Mouse (Mus musculus) T-helper 2 cell (primary cell): Measurements from ENCODE around the gene Clta.

ENCODE experiments used
- in situ Hi-C: fragments of 300-600 bp; cut with MboI, MseI; formaldehyde crosslinking; loops from one replicate; pipeline ENCODE4 v1.15.1; 2025; ENCODE audit warnings: high pct_unique_total_duplicates

Gene Clta

DNA sequence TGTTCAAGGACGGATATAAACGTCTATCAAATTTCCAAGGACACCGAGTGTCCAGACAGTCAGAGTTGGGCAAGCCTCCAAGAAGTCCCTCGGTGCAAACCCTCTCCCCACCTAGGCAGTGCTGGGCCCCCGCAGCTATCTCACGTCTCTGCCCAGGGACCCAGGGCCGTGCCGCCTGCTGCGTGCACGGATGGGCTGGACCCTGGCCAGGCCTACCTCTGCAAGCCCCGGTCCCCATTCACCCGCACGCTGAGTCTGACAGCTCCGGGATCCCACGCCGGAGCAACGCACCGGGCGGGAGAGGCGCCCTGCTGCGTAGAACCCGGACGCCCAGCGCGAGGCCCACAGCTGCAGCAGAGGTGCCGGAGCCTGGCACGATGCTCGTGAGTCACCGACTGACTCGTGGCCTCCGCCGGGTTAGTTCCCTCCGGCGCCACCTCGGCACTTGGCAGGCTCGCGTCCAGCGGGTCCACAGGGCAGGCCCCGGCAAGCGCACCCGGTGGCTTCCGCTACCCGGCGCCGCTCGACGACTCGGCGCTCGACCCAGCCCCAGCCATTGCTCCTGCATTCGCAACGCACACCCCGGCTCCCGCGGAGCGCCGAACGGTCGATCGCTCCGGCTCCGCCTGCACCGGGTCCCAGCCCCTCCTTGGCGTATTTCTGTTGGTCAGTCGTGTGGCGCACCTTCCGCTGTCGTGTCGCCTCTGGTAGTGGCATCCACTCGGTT is 68.1 kb downstream of the Clta start:
- in situ Hi-C loops, result loop anchor here (5.0 kb wide), 2 partner anchors 40 to 95 kb away; no protein-coding TSS in a partner anchor

DNA sequence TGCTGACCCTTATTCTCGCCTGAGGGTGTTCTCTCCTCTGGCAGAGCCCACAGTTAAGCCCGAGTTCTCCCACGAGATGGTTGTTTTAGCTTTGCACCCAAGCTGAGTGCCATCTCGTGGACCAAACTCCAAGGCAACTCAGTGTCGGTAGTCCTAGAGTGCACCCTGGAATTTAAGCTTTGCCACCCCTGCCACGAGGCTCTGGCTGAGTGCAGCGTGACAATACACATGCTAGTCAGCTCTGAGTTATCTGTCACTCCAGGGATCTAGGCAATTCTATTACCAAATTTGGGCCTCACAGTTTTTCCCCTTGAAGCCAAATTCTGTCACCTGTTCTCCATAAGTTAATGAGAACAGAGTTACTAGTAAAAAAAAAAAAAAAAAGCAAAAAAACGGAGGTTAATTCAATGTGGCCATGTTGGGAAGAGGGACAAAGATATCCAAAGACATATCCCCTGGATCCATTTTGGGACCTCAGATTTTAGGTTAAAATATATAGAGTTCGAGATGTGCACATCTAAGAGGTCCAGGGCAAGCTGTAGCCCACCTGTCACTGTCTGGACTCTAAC is 68.7 kb downstream of the Clta start:
- in situ Hi-C loops, result loop anchor here (5.0 kb wide), 2 partner anchors 39 to 94 kb away; no protein-coding TSS in a partner anchor

DNA sequence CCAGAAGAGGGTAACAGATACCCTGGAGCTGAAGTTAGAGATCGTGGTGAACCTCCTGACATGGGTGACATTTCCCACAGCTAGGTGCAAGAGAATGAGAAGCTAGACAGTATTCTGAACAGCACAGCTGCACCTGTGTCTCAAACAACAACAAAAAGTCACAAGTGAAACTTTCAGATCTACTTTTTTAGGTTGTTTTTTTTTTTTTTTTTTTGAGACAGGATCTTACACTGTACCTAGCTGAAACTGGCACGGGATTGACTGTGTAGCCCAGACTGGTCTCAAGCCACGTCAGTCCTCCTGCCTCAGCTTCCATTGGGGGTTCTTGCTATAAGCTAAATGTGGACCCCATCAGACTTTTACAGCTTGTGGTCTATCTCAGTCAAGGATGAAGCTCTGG is 69.5 kb downstream of the Clta start:
- in situ Hi-C loops, result loop anchor here (5.0 kb wide), 2 partner anchors 39 to 94 kb away; no protein-coding TSS in a partner anchor

DNA sequence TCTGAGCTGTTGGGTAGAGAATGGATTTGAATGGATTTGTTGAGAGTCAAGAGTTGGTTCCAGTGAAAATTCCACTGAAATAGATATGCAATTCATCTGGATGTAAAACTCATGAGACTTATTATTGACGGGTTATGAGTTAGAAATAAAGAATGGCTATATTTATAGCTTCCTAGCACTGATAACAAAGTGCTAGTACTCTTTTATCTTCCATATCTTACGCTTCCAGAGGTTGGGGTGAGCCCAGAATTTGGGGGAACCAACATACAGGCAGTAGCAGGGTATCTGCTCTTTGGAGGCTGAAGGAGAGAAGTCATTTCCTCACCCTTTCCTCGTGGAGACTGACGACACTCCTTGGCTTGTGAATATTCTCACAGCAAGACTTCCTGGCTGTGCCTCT is 70.2 kb downstream of the Clta start:
- in situ Hi-C loops, result loop anchor here (5.0 kb wide), 2 partner anchors 38 to 93 kb away; no protein-coding TSS in a partner anchor

DNA sequence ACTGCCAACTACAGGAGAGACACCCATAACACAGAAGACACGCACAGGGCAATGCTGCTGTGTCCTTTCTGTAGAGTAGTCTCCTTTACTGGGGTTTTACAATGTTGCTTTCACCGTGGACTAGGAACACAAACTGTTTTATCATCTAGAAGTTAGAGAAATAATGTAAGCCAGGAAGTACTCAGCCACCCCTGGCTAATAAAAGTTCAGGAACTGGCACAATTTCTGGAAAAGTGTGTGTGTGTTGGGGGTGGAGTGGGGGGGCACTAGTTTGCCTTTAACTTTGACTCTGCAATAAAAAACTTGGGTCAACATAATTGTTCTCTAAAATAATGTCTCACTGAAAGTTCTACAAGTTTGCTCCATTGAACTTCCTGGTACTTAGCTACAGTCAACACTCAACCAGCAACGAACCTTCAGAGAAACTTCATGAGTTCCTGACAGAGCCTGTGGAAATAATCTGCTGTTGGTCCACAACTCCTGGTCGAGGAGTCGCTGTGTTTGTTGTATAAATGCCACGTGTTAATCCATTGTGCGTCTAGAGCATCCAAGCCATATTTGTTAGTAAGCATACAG is 74.2 kb downstream of the Clta start:
- in situ Hi-C loops, result no loop called here
